Mouse (Mus musculus) midbrain, embryonic 14.5 days (tissue): Measurements from ENCODE around the gene Eps15l1. TPM values are rescaled to one million over a fixed set of nuclear protein-coding genes. Genes with fewer than 3 reads are reported as not detected.

ENCODE experiments used
- ATAC-seq: fragments of 200-750 bp; cut with Nextera tagmentation; 2 replicates; pipeline ENCODE4 v1.8.0; 2017; ENCODE audit warnings: moderate number of reproducible peaks, moderate library complexity; ENCODE audit not compliant: low FRiP score, low TSS enrichment
- DNase-seq: peaks from one replicate; pipeline ENCODE4 v3.0.0-alpha.2; 2015
- H3K27ac ChIP-seq: fragments of 300-500 bp; sonication (generic); replicated peaks from 2 replicates; pipeline ENCODE4 v1.5.1; 2014; ENCODE audit warnings: mild to moderate bottlenecking, low read depth, low read length, moderate library complexity
- H3K27me3 ChIP-seq: fragments of 300-500 bp; sonication (generic); 2 replicates; pipeline ENCODE4 v1.6.1; 2014; ENCODE audit warnings: low read length, control low read depth, mixed read lengths; ENCODE audit not compliant: control insufficient read depth, insufficient read depth
- H3K36me3 ChIP-seq: fragments of 300-500 bp; sonication (generic); 2 replicates; pipeline ENCODE4 v1.6.1; 2014; ENCODE audit warnings: low read length, control low read depth; ENCODE audit not compliant: control insufficient read depth, insufficient read depth
- H3K4me1 ChIP-seq: fragments of 300-500 bp; sonication (generic); 2 replicates; pipeline ENCODE4 v1.6.1; 2014; ENCODE audit warnings: mild to moderate bottlenecking, antibody characterized with exemption, low read length, control low read depth; ENCODE audit not compliant: control insufficient read depth, insufficient read depth
- H3K4me2 ChIP-seq: fragments of 300-500 bp; sonication (generic); 2 replicates; pipeline ENCODE4 v1.6.1; 2014; ENCODE audit warnings: mild to moderate bottlenecking, low read length, moderate library complexity
- H3K4me3 ChIP-seq: fragments of 300-500 bp; sonication (generic); replicated peaks from 2 replicates; pipeline ENCODE4 v1.5.1; 2014; ENCODE audit warnings: low read depth, low read length
- H3K9ac ChIP-seq: fragments of 300-500 bp; sonication (generic); replicated peaks from 2 replicates; pipeline ENCODE4 v1.6.1; 2014; ENCODE audit warnings: mild to moderate bottlenecking, low read length, moderate library complexity
- H3K9me3 ChIP-seq: fragments of 300-500 bp; sonication (generic); 2 replicates; pipeline ENCODE4 v1.6.1; 2016; ENCODE audit warnings: low read length, control low read depth, mixed read lengths; ENCODE audit not compliant: control insufficient read depth
- WGBS: fragments of 180-500 bp; shearing (Covaris S2); extraction: QIAGEN DNeasy Blood & Tissue Kit; methylation state at CpG from one replicate; pipeline ENCODE4 v1.1.7; 2014; 5-methylcytosine and 5-hydroxymethylcytosine counted together
- polyA plus RNA-seq: library from polyadenylated mRNA; unstranded; fragments of >200 nt; fragmentation: Nextera tagmentation; extraction: Ambion mirVana; gene quantifications from 2 replicates; pipeline ENCODE4 v1.2.1, GENCODE M21; 2014

The Eps15l1 gene
- polyA plus RNA-seq, 1 experiment from 2014 or later: 72.5 TPM

- Histone ChIP-seq H3K36me3 (no peaks in the 10 kb centered on the region), H3K9ac (no peak overlapping the region), H3K27ac (no peak overlapping the region), H3K9me3 (no peaks in the 10 kb centered on the region), H3K4me2 (no peak overlapping the region), H3K4me3 (no peak overlapping the region), H3K4me1 (no peaks in the 10 kb centered on the region), H3K27me3 (peaks cover 17% of the 10 kb centered on the region)
- ATAC-seq: no peak
- 71% methylated on average over 2 of the region's 2 CpGs for whole genome bisulfite sequencing
- no peak for DNase-seq
Measured at GRCm38 (mm10) chr8:72324708-72325107, 96.6 kb downstream of the Eps15l1 start.

GRCm38 (mm10) chr8:72324036-72324706, 97.1 kb downstream of the Eps15l1 start:
- no peak overlapping the region for H3K9ac ChIP-seq
- H3K9me3 ChIP-seq: no peaks in the 10 kb centered on the region
- ATAC-seq: no peak
- no peak for DNase-seq
- H3K4me2 ChIP-seq: no peak overlapping the region
- no peak overlapping the region for H3K27ac ChIP-seq
- no peaks in the 10 kb centered on the region for H3K36me3 ChIP-seq
- peaks cover 23% of the 10 kb centered on the region for H3K27me3 ChIP-seq
- 83% methylated on average over 10 of the region's 10 CpGs for WGBS
- no peak overlapping the region for H3K4me3 ChIP-seq
- peaks cover 4% of the 10 kb centered on the region; the same call in 1 of the 2 replicates for H3K4me1 ChIP-seq

GRCm38 (mm10) chr8:72323131-72323725, 98.0 kb downstream of the Eps15l1 start:
- H3K27me3 ChIP-seq: peaks cover 27% of the 10 kb centered on the region
- DNase-seq: no peak
- 68% methylated on average over 6 of the region's 6 CpGs for WGBS
- no peak overlapping the region for H3K4me3 ChIP-seq
- no peak overlapping the region for H3K9ac ChIP-seq
- H3K4me2 ChIP-seq: no peak overlapping the region
- ATAC-seq: no peak
- no peak overlapping the region for H3K27ac ChIP-seq
- no peaks in the 10 kb centered on the region for H3K36me3 ChIP-seq
- no peaks in the 10 kb centered on the region for H3K9me3 ChIP-seq
- peaks cover 11% of the 10 kb centered on the region; the same call in 1 of the 2 replicates for H3K4me1 ChIP-seq

DNA sequence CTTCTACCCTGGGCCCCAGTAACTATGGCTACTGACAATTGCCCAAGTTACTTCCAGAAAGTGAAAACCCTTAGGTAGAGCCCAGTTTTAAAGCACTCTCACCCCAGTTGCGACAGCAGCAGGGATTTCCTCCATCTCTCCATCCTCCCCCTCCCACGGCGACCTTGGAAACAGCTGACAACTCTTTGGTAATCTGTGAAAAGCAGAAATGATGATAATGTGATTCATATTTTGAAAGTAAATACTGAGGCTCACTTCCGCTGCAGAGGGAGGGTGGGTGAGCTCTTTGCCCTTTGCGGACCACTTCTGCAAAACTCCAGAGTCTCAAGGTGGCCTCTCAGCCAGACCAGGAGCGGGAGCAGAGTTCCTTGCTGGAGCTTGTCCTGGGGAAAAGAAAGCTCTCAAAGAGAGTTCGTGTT, 98.8 kb downstream of the Eps15l1 start:
- WGBS: 74% methylated on average over 7 of the region's 7 CpGs
- Histone ChIP-seq H3K4me3 (no peak overlapping the region), H3K36me3 (no peaks in the 10 kb centered on the region), H3K9me3 (no peaks in the 10 kb centered on the region), H3K27ac (no peak overlapping the region), H3K9ac (no peak overlapping the region), H3K4me1 (peaks cover 11% of the 10 kb centered on the region; the same call in 1 of the 2 replicates), H3K27me3 (peaks cover 27% of the 10 kb centered on the region), H3K4me2 (no peak overlapping the region)
- DNase-seq (no peak), ATAC-seq (no peak)

- H3K9ac ChIP-seq: no peak overlapping the region
- 90% methylated on average over 20 of the region's 20 CpGs for whole genome bisulfite sequencing
Measured at GRCm38 (mm10) chr8:72321635-72322441, 99.4 kb downstream of the Eps15l1 start.

DNA sequence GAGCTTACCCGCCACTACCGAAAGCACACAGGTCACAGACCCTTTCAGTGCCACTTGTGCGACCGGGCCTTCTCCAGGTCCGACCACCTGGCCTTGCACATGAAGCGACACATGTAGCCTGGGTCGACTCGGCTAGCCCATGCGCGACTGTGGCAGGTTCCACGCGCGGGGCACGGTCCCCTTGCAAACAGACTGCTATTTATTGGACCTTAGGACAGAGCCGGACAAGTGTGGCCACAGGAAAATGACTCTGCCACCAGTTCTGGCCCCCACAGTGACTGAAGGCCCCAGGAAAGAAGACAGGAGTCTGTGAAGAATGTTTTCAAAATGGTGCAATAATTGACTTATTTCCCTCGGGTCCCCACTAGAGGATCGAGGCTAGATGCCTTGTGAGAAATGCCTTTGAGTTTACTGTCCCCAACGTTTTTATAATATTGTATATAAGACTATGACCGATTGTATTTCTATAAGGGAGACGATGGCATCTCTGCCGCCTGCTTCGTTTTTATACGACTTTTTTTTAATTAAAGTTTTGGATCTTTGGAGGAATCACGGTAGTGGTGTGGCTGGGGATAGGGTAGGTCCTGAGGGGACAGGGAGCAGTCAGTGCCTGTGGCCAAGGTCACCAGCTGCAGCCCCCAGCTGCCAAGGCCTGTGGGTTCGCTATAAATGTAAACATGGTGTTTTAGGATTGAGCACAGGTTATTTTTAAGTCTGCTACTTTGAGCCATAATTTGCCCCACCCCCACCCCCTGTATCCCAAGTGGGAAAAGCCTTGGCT, 100.3 kb downstream of the Eps15l1 start:
- Histone ChIP-seq H3K27ac (no peak overlapping the region), H3K36me3 (no peaks in the 10 kb centered on the region), H3K9ac (no peak overlapping the region), H3K4me3 (peak overlapping the region; percentile 50; the same call in 1 of the 2 replicates), H3K4me2 (no peak overlapping the region), H3K9me3 (no peaks in the 10 kb centered on the region), H3K27me3 (peaks cover 27% of the 10 kb centered on the region), H3K4me1 (peaks cover 11% of the 10 kb centered on the region; the same call in 1 of the 2 replicates)
- DNase-seq (no peak), ATAC-seq (no peak)
- WGBS: 57% methylated on average over 25 of the region's 25 CpGs

More at GRCm38 (mm10) chr8:72321635-72322441, 99.4 kb downstream of the Eps15l1 start:
- Histone ChIP-seq H3K27ac (no peak overlapping the region), H3K36me3 (no peaks in the 10 kb centered on the region), H3K4me3 (no peak overlapping the region), H3K9me3 (no peaks in the 10 kb centered on the region), H3K4me1 (peaks cover 11% of the 10 kb centered on the region; the same call in 1 of the 2 replicates), H3K4me2 (no peak overlapping the region), H3K27me3 (peaks cover 27% of the 10 kb centered on the region)
- no peak for DNase-seq
- no peak for ATAC-seq

DNA sequence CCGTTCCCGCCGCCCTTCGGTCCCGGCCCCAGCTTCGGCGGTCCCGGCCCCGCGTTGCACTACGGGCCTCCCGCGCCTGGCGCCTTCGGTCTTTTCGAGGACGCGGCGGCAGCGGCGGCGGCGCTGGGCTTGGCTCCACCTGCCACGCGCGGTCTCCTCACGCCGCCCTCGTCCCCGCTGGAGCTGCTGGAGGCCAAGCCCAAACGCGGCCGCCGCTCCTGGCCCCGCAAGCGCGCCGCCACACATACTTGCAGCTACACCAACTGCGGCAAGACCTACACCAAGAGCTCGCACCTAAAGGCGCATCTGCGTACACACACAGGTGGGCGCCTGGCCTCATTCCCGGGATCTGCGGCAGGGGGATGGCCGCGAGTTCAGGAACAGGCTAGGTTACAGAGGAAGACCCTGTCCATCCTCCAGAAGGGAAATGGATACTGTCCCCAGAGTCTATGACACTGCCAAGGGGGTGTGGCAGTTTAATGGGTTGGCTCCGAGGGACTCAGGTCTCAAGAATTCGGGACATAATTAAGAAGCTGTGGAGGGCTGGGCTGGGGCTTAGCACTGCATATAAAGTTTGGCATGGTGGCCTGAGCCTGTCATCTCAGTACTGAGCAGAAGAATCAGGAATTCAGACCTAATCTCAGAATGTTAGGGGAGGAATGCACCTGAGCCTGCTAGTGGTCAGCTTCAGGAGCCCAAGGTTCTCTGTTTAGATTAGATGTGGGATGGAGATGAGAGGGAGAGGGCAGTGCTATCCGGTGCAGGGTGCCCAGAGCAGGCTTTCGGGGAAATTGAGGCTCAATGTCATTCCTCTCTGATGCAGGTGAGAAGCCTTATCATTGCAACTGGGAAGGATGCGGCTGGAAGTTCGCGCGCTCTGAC, 101.1 kb downstream of the Eps15l1 start:
- no peak overlapping the region for H3K27ac ChIP-seq
- peak overlapping the region; percentile 51; the same call in 1 of the 2 replicates for H3K9ac ChIP-seq
- H3K4me2 ChIP-seq: peak overlapping the region; percentile 77
- no peak for ATAC-seq
- H3K9me3 ChIP-seq: no peaks in the 10 kb centered on the region
- 7% methylated on average over 55 of the region's 55 CpGs for WGBS
- H3K27me3 ChIP-seq: peaks cover 27% of the 10 kb centered on the region
- H3K36me3 ChIP-seq: no peaks in the 10 kb centered on the region
- H3K4me3 ChIP-seq: peak overlapping the region; percentile 50
- peak; percentile 55 for DNase-seq
- H3K4me1 ChIP-seq: peaks cover 11% of the 10 kb centered on the region; the same call in 1 of the 2 replicates
